Mouse (Mus musculus): ENCODE data around the gene Rtkn.

DNA sequence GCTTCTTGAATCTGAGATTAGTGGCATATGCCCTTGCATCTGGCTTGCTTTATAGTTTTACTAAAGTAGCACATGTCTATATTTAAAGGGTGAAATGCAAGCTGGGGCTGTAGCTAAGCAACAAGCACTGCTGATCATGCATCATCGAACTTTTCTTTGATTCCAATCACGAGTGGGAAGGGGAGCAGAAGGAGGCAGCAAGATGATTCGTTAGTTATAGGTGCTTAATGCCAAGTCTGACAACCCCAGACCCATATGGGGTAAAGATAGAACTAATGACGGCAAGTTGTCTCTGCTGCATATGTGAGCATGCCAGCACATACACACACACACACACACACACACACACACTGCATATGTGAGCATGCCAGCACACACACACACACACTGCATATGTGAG is 31.1 kb upstream of the Rtkn start:
- no peak for TF ChIP-seq EP300 (IDR thresholded peaks at IDR 0.05; ENCODE audit: low read depth)
- no peak for TF ChIP-seq CTCF (IDR thresholded peaks at IDR 0.05; ENCODE audit: low read depth)

Measured in heart, postnatal 0 days (tissue).